Mouse (Mus musculus) myocyte (in vitro differentiated cells): ENCODE measurements around the gene Wdr13. TPM values are rescaled to one million over a fixed set of nuclear protein-coding genes. Genes with fewer than 3 reads are reported as not detected.

Experiments
- H3K27me3 ChIP-seq: one replicate; pipeline ENCODE4 v1.6.1; 2011; ENCODE audit not compliant: control insufficient read depth, insufficient read depth, insufficient read length
- H3K36me3 ChIP-seq: one replicate; pipeline ENCODE4 v1.6.1; 2011; ENCODE audit not compliant: control insufficient read depth, insufficient read depth
- H3K4me2 ChIP-seq: one replicate; pipeline ENCODE4 v1.6.1; 2011; ENCODE audit warnings: low read depth, control low read depth
- H3K4me3 ChIP-seq: one replicate; pipeline ENCODE4 v1.5.1; 2011; ENCODE audit warnings: mild to moderate bottlenecking, control low read depth, moderate library complexity
- H3K79me2 ChIP-seq: one replicate; pipeline ENCODE4 v1.6.1; 2011; ENCODE audit not compliant: control insufficient read depth, insufficient read depth
- H3ac ChIP-seq: one replicate; pipeline ENCODE4 v1.6.1; 2011; ENCODE audit not compliant: control insufficient read depth, insufficient read length
- CEBPB ChIP-seq: IDR thresholded peaks from 2 replicates; pipeline ENCODE4 v1.6.1; 2011; ENCODE audit warnings: mild to moderate bottlenecking, moderate library complexity; ENCODE audit not compliant: poor library complexity, insufficient read depth, severe bottlenecking
- E2F4 ChIP-seq: IDR thresholded peaks from one replicate; pipeline ENCODE4 v1.6.1; 2011; ENCODE audit warnings: mild to moderate bottlenecking, control low read depth, moderate library complexity; ENCODE audit not compliant: insufficient read depth
- MAX ChIP-seq: IDR thresholded peaks from one replicate; pipeline ENCODE4 v1.6.1; 2011; ENCODE audit warnings: low read depth, mild to moderate bottlenecking, control low read depth
- MYOD1 ChIP-seq, 3 experiments: IDR thresholded peaks; one replicate each; pipeline ENCODE4 v1.6.1; 2011; ENCODE audit warnings: control low read depth in 2 of 3, low read depth in 2 of 3, mild to moderate bottlenecking in 2 of 3, moderate library complexity in 1 of 3; ENCODE audit not compliant: insufficient read length in 2 of 3, control insufficient read depth in 1 of 3
- MYOG ChIP-seq, 3 experiments: IDR thresholded peaks; one replicate each; pipeline ENCODE4 v1.6.1; 2011; ENCODE audit warnings: control low read depth in 2 of 3, low read depth in 2 of 3, mild to moderate bottlenecking in 2 of 3; ENCODE audit not compliant: insufficient read length in 2 of 3, control insufficient read depth in 1 of 3, insufficient read depth in 1 of 3
- POLR2A ChIP-seq: IDR thresholded peaks from one replicate; pipeline ENCODE4 v1.6.1; 2011; ENCODE audit warnings: low read depth, mild to moderate bottlenecking, control low read depth, moderate library complexity; ENCODE audit not compliant: insufficient read length
- POLR2AphosphoS2 ChIP-seq: IDR thresholded peaks from one replicate; pipeline ENCODE4 v1.6.1; 2011; ENCODE audit warnings: low read depth, control low read depth; ENCODE audit not compliant: insufficient read length
- REST ChIP-seq: IDR thresholded peaks from one replicate; pipeline ENCODE4 v1.6.1; 2011; ENCODE audit warnings: mild to moderate bottlenecking, control low read depth, moderate library complexity; ENCODE audit not compliant: insufficient read depth, insufficient read length
- SRF ChIP-seq: IDR thresholded peaks from one replicate; pipeline ENCODE4 v1.6.1; 2011; ENCODE audit warnings: low read depth; ENCODE audit not compliant: control insufficient read depth, insufficient read length
- TCF12 ChIP-seq: IDR thresholded peaks from one replicate; pipeline ENCODE4 v1.6.1; 2011; ENCODE audit warnings: mild to moderate bottlenecking, control low read depth; ENCODE audit not compliant: poor library complexity, insufficient read depth, severe bottlenecking
- TCF3 ChIP-seq: IDR thresholded peaks from one replicate; pipeline ENCODE4 v1.6.1; 2011; ENCODE audit warnings: low read depth, control low read depth; ENCODE audit not compliant: insufficient read length
- USF1 ChIP-seq: IDR thresholded peaks from one replicate; pipeline ENCODE4 v1.6.1; 2011; ENCODE audit warnings: low read depth, mild to moderate bottlenecking, control low read depth, moderate library complexity
- polyA plus RNA-seq: library from polyadenylated mRNA; unstranded; fragments of >200 nt; fragmentation: generic; extraction: Trizol; gene quantifications from one replicate; pipeline ENCODE4 v1.2.1, GENCODE M21; 2012; ENCODE audit warnings: missing spikeins

The Wdr13 gene
- polyA plus RNA-seq, 1 experiment = 16.1 TPM

- Histone ChIP-seq H3K4me2 (peak overlapping the region; percentile 35), H3K79me2 (no peaks in the 10 kb centered on the region), H3K27me3 (no peaks in the 10 kb centered on the region), H3K36me3 (no peaks in the 10 kb centered on the region), H3K4me3 (no peak overlapping the region), H3ac (no peak overlapping the region)
- TF ChIP-seq MAX = no peak
- TF ChIP-seq E2F4 = no peak
- no peak for TF ChIP-seq USF1
- TF ChIP-seq POLR2A = no peak
- TF ChIP-seq CEBPB = no peak
- no peak for TF ChIP-seq REST
- peak in 2 of 3 experiments; percentile 42 to 60 for TF ChIP-seq MYOD1 (IDR thresholded peaks at IDR 0.05; ENCODE audit: control insufficient read depth in 1 of 3, insufficient read length in 2 of 3, low read depth in 2 of 3)
- peak in 2 of 3 experiments; percentile 41 for TF ChIP-seq MYOG (IDR thresholded peaks at IDR 0.05; ENCODE audit: control insufficient read depth in 1 of 3, insufficient read depth in 1 of 3, insufficient read length in 2 of 3, low read depth in 2 of 3)
- TF ChIP-seq TCF3 = no peak
- no peak for TF ChIP-seq TCF12
Observed at GRCm38 (mm10) chrX:8084771-8085259, 47.9 kb downstream of the Wdr13 start.

GRCm38 (mm10) chrX:8075104-8075503, 57.6 kb downstream of the Wdr13 start:
- Histone ChIP-seq H3K36me3 (no peaks in the 10 kb centered on the region), H3K4me3 (peak overlapping the region; percentile 41), H3K27me3 (no peaks in the 10 kb centered on the region), H3ac (no peak overlapping the region), H3K79me2 (peaks cover 21% of the 10 kb centered on the region), H3K4me2 (peak overlapping the region; percentile 76)
- no peak for TF ChIP-seq SRF
- no peak for TF ChIP-seq USF1
- no peak for TF ChIP-seq POLR2AphosphoS2
- no peak for TF ChIP-seq MAX
- TF ChIP-seq MYOG (IDR thresholded peaks at IDR 0.05; ENCODE audit: control insufficient read depth in 1 of 3, insufficient read depth in 1 of 3, insufficient read length in 2 of 3, low read depth in 2 of 3) = no peak
- TF ChIP-seq CEBPB = no peak
- no peak for TF ChIP-seq REST

GRCm38 (mm10) chrX:8074430-8075014, 58.2 kb downstream of the Wdr13 start, which contains the start of gene Suv39h1:
Suv39h1 (minus strand) TSS chrX:8074760.
- H3K79me2 ChIP-seq = peaks cover 22% of the 10 kb centered on the region
- TF ChIP-seq REST (no peak), MAX (no peak), TCF12 (no peak), MYOD1 (IDR thresholded peaks at IDR 0.05; ENCODE audit: control insufficient read depth in 1 of 3, insufficient read length in 2 of 3, low read depth in 2 of 3) (no peak), POLR2A (peak; percentile 59), CEBPB (no peak), POLR2AphosphoS2 (peak; percentile 18), USF1 (no peak), E2F4 (peak; percentile 91), SRF (no peak), MYOG (IDR thresholded peaks at IDR 0.05; ENCODE audit: control insufficient read depth in 1 of 3, insufficient read depth in 1 of 3, insufficient read length in 2 of 3, low read depth in 2 of 3) (no peak), TCF3 (no peak)

GRCm38 (mm10) chrX:8073881-8074429, 58.7 kb downstream of the Wdr13 start:
- Histone ChIP-seq H3K4me2 (peak overlapping the region; percentile 64), H3ac (no peak overlapping the region), H3K79me2 (peaks cover 27% of the 10 kb centered on the region), H3K4me3 (peak overlapping the region; percentile 41), H3K27me3 (no peaks in the 10 kb centered on the region), H3K36me3 (no peaks in the 10 kb centered on the region)
- TF ChIP-seq REST (no peak), TCF12 (no peak), POLR2AphosphoS2 (no peak), E2F4 (no peak), MAX (no peak), MYOD1 (IDR thresholded peaks at IDR 0.05; ENCODE audit: control insufficient read depth in 1 of 3, insufficient read length in 2 of 3, low read depth in 2 of 3) (no peak), USF1 (no peak), POLR2A (no peak), MYOG (IDR thresholded peaks at IDR 0.05; ENCODE audit: control insufficient read depth in 1 of 3, insufficient read depth in 1 of 3, insufficient read length in 2 of 3, low read depth in 2 of 3) (no peak), CEBPB (no peak), TCF3 (no peak), SRF (no peak)

More at GRCm38 (mm10) chrX:8074430-8075014, 58.2 kb downstream of the Wdr13 start, which contains the start of gene Suv39h1:
- H3K4me3 ChIP-seq = peak within 1 kb of the TSS; percentile 41
- H3K4me2 ChIP-seq = peak within 1 kb of the TSS; percentile 76
- no peaks in the 10 kb centered on the region for H3K36me3 ChIP-seq
- H3K27me3 ChIP-seq = no peaks in the 10 kb centered on the region
- H3ac ChIP-seq = no peak within 1 kb of the TSS

Other genes with a start within 250 kb of the Wdr13 start
- 32.9 TPM for gene Slc35a2, start 248.9 kb downstream of the Wdr13 start, polyA plus RNA-seq
- 79.5 TPM for gene Pqbp1, start 233.6 kb downstream of the Wdr13 start, polyA plus RNA-seq
- 44.1 TPM for gene Timm17b, start 233.5 kb downstream of the Wdr13 start, polyA plus RNA-seq
- not detected for gene Gm10491, start 225.1 kb downstream of the Wdr13 start, polyA plus RNA-seq
- gene Gm10490, start 223.3 kb downstream of the Wdr13 start, polyA plus RNA-seq = not detected
- gene Pcsk1n, start 213.1 kb downstream of the Wdr13 start, polyA plus RNA-seq = not detected
- not detected for gene Eras, start 204.3 kb downstream of the Wdr13 start, polyA plus RNA-seq
- gene Hdac6, start 185.0 kb downstream of the Wdr13 start, polyA plus RNA-seq = 11.5 TPM
- gene Gata1, start 154.8 kb downstream of the Wdr13 start, polyA plus RNA-seq = not detected
- not detected for gene Glod5, start 114.4 kb downstream of the Wdr13 start, polyA plus RNA-seq
- gene Suv39h1, start 58.1 kb downstream of the Wdr13 start, polyA plus RNA-seq = 16.0 TPM
- 0.19 TPM for gene Was, start 42.4 kb downstream of the Wdr13 start, polyA plus RNA-seq
- 236 TPM for gene Rbm3, start 13.0 kb upstream of the Wdr13 start, polyA plus RNA-seq
- gene Tbc1d25, start 43.3 kb upstream of the Wdr13 start, polyA plus RNA-seq = 12.5 TPM
- gene Ebp, start 60.6 kb upstream of the Wdr13 start, polyA plus RNA-seq = 116 TPM
- gene Porcn, start 73.6 kb upstream of the Wdr13 start, polyA plus RNA-seq = 67.5 TPM
- 32.6 TPM for gene Ftsj1, start 119.5 kb upstream of the Wdr13 start, polyA plus RNA-seq
- gene Slc38a5, start 138.2 kb upstream of the Wdr13 start, polyA plus RNA-seq = not detected
- gene Ssxb10, start 194.5 kb upstream of the Wdr13 start, polyA plus RNA-seq = not detected
- not detected for gene Ssxb9, start 234.1 kb upstream of the Wdr13 start, polyA plus RNA-seq